11 mouse cellular contexts compared by ENCODE assay signal in genomic region chr11:98917428-98918005, GRCm38 (mm10). TPM values are rescaled to one million over a fixed set of nuclear protein-coding genes. Genes with fewer than 3 reads are reported as not detected.
DNase-seq lines count a peak whose midpoint lies in the region; ATAC-seq and TF ChIP-seq lines count a peak whose summit lies in the region.
"Had no signal": no experiment of that assay in that cellular context is flagged by ENCODE, and none has a peak within 500 bp of the region (broad histone marks: within the 10 kb centered on the region; RNA-seq: fewer than 3 reads in every experiment).

No protein-coding gene starts in this region.

- no peak overlapping the region for H3K4me2 ChIP-seq in lung, embryonic 16.5 days (ENCODE audit: low read depth, low read length)
- peak overlapping the region; percentile 25; the same call in 1 of the 2 replicates for H3K4me2 ChIP-seq in intestine, postnatal 0 days (replicated peaks; ENCODE audit: low read depth)
- H3K4me2 ChIP-seq: midbrain, embryonic 12.5 days had no signal

- H3K4me3 ChIP-seq in lung, embryonic 16.5 days (ENCODE audit: low read length), result no peak overlapping the region
- H3K4me3 ChIP-seq in intestine, postnatal 0 days (ENCODE audit: low read depth, low read length), result no peak overlapping the region
- H3K4me3 ChIP-seq: erythroblast, embryonic 14.5 days; midbrain, embryonic 12.5 days had no signal

- TF ChIP-seq CTCF in intestine, postnatal 0 days (IDR thresholded peaks at IDR 0.05; ENCODE audit: low read depth), result no peak

- peaks cover 23% of the 10 kb centered on the region for H3K36me3 ChIP-seq in lung, embryonic 16.5 days (ENCODE audit: control insufficient read depth, insufficient read depth, low read length)
- H3K36me3 ChIP-seq in intestine, postnatal 0 days (ENCODE audit: control insufficient read depth, insufficient read depth), result peaks cover 12% of the 10 kb centered on the region; the same call in 1 of the 2 replicates

- no peak for ATAC-seq in lung, embryonic 16.5 days (ENCODE audit: low read depth)
- peak; percentile 71 for ATAC-seq in erythroblast, adult 5-6 weeks (replicated peaks; ENCODE audit: low FRiP score, poor library complexity, severe bottlenecking)
- no peak for ATAC-seq in intestine, postnatal 0 days
- peak; percentile 43 for ATAC-seq in megakaryocyte progenitor cell, adult 5-6 weeks (replicated peaks; ENCODE audit: poor library complexity)

- no peak overlapping the region for H3K27ac ChIP-seq in lung, embryonic 16.5 days (ENCODE audit: low read length)
- H3K27ac ChIP-seq in intestine, postnatal 0 days (ENCODE audit: low read depth, low read length), result peak overlapping the region; percentile 23; the same call in 1 of the 2 replicates
- H3K27ac ChIP-seq: midbrain, embryonic 12.5 days had no signal

- peaks cover 2% of the 10 kb centered on the region for H3K4me1 ChIP-seq in lung, embryonic 16.5 days (replicated peaks; ENCODE audit: control insufficient read depth, insufficient read depth, low read length)
- no peaks in the 10 kb centered on the region for H3K4me1 ChIP-seq in intestine, postnatal 0 days (replicated peaks; ENCODE audit: control insufficient read depth, insufficient read depth, low read length)

- no peaks in the 10 kb centered on the region for H3K27me3 ChIP-seq in lung, embryonic 16.5 days (ENCODE audit: control insufficient read depth, insufficient read depth, low read depth, low read length)
- no peaks in the 10 kb centered on the region for H3K27me3 ChIP-seq in intestine, postnatal 0 days (replicated peaks; ENCODE audit: control insufficient read depth, insufficient read depth, low read length)
- H3K27me3 ChIP-seq: midbrain, embryonic 12.5 days had no signal

- H3K9me3 ChIP-seq in lung, embryonic 16.5 days (ENCODE audit: control insufficient read depth, low read length), result no peaks in the 10 kb centered on the region
- no peaks in the 10 kb centered on the region for H3K9me3 ChIP-seq in intestine, postnatal 0 days (ENCODE audit: control insufficient read depth)
- H3K9me3 ChIP-seq: midbrain, embryonic 12.5 days had no signal

- WGBS in lung, embryonic 16.5 days, result 57% methylated on average over 13 of the region's 13 CpGs
- 76% methylated on average over 13 of the region's 13 CpGs for WGBS in intestine, postnatal 0 days

- no peak for DNase-seq in lung, adult 18-20 months
- no peak for DNase-seq in natural killer cell, adult 2 months (ENCODE audit: low spot score in 2 of 2)
- DNase-seq in cerebellum, adult 11-12 months, result no peak
- no peak for DNase-seq in urinary bladder, adult 2 months (ENCODE audit: low spot score)
- DNase-seq: cerebellum, postnatal 10 days had no signal

- H3K9ac ChIP-seq in lung, embryonic 16.5 days (ENCODE audit: low read length), result peak overlapping the region; percentile 11
- no peak overlapping the region for H3K9ac ChIP-seq in intestine, postnatal 0 days (ENCODE audit: low read depth, low read length)

RNA-seq across cellular contexts. Expression of gene Cdc6, which starts 9.9 kb away (rescaled TPM):
- polyA plus RNA-seq in lung, embryonic 16.5 days (2015; fragmentation: Nextera tagmentation; extraction: Ambion mirVana), result 34.0 and 38.3 TPM in 2 replicates
- 20.0 and 20.1 TPM in 2 replicates for total RNA-seq in erythroblast, adult 5-6 weeks (2015; ENCODE audit: low replicate concordance)
- 46.7 and 54.2 TPM in 2 replicates for total RNA-seq in erythroblast, adult 5-6 weeks (2017; ENCODE audit: low replicate concordance)
- 4.0 and 4.5 TPM in 2 replicates for polyA plus RNA-seq in intestine, postnatal 0 days (2015; fragmentation: Nextera tagmentation; extraction: Ambion mirVana)
- 42.6 and 56.1 TPM in 2 replicates for total RNA-seq in megakaryocyte progenitor cell, adult 5-6 weeks (2015)
- total RNA-seq in megakaryocyte progenitor cell, adult 5-6 weeks (2017), result 40.7 and 44.1 TPM in 2 replicates
- polyA plus RNA-seq in urinary bladder, adult 2 months (2012; rRNA removed), result 2.7 and 3.8 TPM in 2 replicates

RNA-seq across cellular contexts. Expression of gene Rara, which starts 10.1 kb away (rescaled TPM):
- polyA plus RNA-seq in lung, embryonic 16.5 days (2015; fragmentation: Nextera tagmentation; extraction: Ambion mirVana), result 35.4 and 37.2 TPM in 2 replicates
- total RNA-seq in erythroblast, adult 5-6 weeks (2015; ENCODE audit: low replicate concordance), result 13.1 and 13.2 TPM in 2 replicates
- 2.8 TPM in 2 replicates for total RNA-seq in erythroblast, adult 5-6 weeks (2017; ENCODE audit: low replicate concordance)
- polyA plus RNA-seq in intestine, postnatal 0 days (2015; fragmentation: Nextera tagmentation; extraction: Ambion mirVana), result 22.2 and 22.4 TPM in 2 replicates
- total RNA-seq in megakaryocyte progenitor cell, adult 5-6 weeks (2015), result 4.4 and 5.9 TPM in 2 replicates
- 1.6 and 2.2 TPM in 2 replicates for total RNA-seq in megakaryocyte progenitor cell, adult 5-6 weeks (2017)
- polyA plus RNA-seq in urinary bladder, adult 2 months (2012; rRNA removed), result 8.5 and 13.7 TPM in 2 replicates

RNA-seq across cellular contexts. Expression of gene Wipf2, which starts 54.1 kb away (rescaled TPM):
- polyA plus RNA-seq in lung, embryonic 16.5 days (2015; fragmentation: Nextera tagmentation; extraction: Ambion mirVana), result 4.6 and 4.8 TPM in 2 replicates
- total RNA-seq in erythroblast, adult 5-6 weeks (2015; ENCODE audit: low replicate concordance), result 9.4 and 21.7 TPM in 2 replicates
- 6.4 and 8.2 TPM in 2 replicates for total RNA-seq in erythroblast, adult 5-6 weeks (2017; ENCODE audit: low replicate concordance)
- 3.9 and 5.0 TPM in 2 replicates for polyA plus RNA-seq in intestine, postnatal 0 days (2015; fragmentation: Nextera tagmentation; extraction: Ambion mirVana)
- 15.0 and 17.1 TPM in 2 replicates for total RNA-seq in megakaryocyte progenitor cell, adult 5-6 weeks (2015)
- total RNA-seq in megakaryocyte progenitor cell, adult 5-6 weeks (2017), result 3.0 and 3.6 TPM in 2 replicates
- 19.2 and 26.0 TPM in 2 replicates for polyA plus RNA-seq in urinary bladder, adult 2 months (2012; rRNA removed)

Comparison
In these comparisons a context has a peak if more than half of its experiments do, and no peak if none do; other contexts are left out.
1. ATAC-seq: peak in erythroblast, adult 5-6 weeks (single experiment) and megakaryocyte progenitor cell, adult 5-6 weeks (single experiment); none in lung, embryonic 16.5 days (single experiment) and intestine, postnatal 0 days (single experiment).